Mouse (Mus musculus): ENCODE results near the gene Cenpv.

Cenpv gene

GRCm38 (mm10) chr11:62539089-62539890, at the start of gene Cenpv:
Cenpv (minus strand) TSS chr11:62539261.
- DNase-seq: peak; percentile 86

- DNase-seq: no peak
Measured at GRCm38 (mm10) chr11:62587034-62587433, 48.0 kb upstream of the Cenpv start.

GRCm38 (mm10) chr11:62584671-62585206, 45.7 kb upstream of the Cenpv start:
- no peak for DNase-seq

DNA sequence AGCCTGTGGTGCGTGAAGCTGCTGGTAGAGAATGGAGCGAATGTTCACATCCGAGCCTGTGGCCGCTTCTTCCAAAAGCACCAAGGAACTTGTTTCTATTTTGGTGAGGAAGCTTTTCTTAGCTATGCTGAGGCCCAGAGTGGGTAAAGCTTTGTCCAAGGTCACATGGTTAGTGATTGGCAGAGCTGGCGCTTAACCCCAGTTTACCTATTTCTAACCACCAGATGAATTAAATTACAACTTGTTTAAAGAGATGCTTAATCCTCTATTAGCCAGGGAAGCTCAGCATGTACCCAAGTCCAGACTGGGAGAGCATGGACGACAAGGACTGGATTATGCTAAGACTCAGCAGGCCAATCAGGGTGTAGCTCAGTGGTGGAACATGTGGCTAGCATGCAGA, 44.0 kb upstream of the Cenpv start:
- no peak for DNase-seq

- no peak for DNase-seq
Measured at GRCm38 (mm10) chr11:62576530-62577152, 37.6 kb upstream of the Cenpv start.

DNA sequence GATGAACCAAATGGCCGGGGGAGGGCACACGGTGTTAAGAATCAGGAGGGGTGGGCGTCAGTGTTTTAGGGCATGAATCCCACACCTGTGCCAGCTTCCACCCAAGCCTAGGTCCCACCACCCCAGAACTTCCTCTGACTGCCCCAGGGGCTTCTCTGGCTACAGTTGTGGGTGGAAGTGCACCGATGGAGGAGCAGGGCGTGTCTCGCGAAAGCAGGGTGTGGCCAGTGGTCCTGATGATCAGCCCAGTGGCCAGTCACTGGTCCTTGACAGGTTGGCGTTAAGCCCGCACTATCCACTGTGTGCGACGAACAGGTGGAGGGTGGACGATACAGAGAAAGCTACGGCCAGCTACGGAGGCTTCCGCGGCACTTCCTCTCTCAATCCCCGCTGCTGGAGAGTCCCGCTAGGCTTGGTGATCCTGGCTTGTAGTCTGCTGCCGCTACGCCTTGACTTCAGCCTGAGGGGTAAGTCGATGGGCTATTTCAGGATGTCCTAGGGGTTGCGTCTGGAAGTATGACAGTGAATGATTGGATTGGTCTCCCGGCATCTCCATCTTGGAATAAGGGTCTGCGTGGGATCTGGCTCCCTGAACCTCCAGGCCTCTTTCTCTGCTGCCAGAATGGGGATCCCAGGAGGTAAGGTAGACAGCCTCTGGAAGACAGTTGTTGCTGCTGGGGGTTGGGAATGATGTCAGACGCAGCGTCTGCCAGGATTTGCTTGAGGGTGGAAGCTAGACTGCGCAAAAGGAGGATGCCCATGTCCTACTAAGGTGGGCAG, 36.8 kb upstream of the Cenpv start:
- DNase-seq: peak; percentile 35

DNA sequence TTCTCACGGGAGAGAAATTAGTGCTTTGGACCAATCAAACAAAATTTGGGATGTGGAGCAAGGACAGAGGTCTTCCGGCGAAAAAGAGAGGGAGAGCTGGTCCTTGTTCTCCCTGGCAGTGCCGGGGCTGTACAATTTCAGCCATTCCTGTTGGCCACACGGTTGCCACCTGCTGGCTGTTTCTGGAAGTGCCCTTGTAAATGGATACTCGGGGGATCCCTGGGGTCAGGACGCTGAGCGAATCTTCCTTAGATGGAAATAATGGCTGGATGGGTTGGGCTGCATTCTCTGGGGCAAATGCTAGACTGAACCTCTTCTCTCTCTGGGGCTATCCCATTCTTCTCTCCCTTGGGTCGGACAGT, 36.2 kb upstream of the Cenpv start:
- peak; percentile 91 for DNase-seq

DNA sequence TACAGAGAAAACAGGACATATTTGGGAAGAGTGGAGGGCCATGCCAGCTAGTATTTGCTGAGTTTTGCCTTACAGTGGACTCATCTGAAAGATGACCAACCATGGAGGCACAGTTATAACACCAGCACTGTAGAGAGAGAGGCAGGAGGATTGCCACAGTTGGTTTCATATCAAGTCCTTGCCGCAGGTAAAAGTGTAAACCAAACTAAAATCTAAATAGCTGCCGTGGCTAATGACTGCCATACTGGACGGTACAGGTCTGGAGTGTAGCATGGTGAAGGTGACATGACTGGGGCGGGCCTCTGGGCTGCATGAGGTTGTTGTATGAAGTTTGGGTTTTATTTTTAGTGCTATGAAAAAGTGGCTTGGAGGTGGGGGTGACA, 35.6 kb upstream of the Cenpv start:
- DNase-seq: no peak

DNA sequence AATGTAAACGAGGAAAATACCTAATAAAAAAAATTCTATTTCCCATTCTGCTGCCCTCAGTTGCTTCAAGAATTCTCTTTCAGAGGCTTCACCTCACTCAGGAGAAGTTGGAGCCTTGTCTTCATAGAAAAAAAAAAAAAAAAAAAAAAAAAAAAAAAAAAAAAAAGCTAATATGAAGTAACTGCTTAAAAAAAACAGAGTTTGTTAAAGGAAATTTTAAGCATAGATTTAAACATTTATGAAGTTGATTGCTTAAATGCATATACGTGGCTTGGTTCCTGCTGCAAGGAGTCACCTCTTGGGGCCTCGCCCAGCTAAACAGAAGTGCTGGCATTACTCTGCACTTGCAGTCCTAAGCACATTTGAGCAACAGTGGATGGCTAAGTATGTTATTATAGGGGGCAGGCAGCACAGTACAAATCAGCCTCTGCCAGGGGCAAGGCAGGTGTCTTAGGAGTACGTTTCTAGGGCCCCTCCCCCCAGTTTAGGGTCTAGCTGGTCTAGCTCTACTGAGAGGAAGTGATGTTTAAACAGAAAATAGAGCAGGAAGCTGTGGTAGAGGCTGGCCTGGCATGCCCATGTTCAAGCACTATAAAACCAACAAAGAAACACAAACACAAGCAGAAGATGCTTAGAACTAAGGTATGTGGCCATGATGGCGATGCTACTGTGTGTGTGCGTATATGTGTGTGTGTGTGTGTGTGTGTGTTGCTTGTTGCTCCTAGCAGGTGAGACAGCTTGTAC, 35.1 kb upstream of the Cenpv start, which contains the start of gene Trpv2:
Trpv2 (plus strand) TSS at position 528 of the 744 bp plus-strand sequence.
- no peak for DNase-seq

- no peak for DNase-seq
Measured at GRCm38 (mm10) chr11:62568300-62568699, 29.2 kb upstream of the Cenpv start.

DNA sequence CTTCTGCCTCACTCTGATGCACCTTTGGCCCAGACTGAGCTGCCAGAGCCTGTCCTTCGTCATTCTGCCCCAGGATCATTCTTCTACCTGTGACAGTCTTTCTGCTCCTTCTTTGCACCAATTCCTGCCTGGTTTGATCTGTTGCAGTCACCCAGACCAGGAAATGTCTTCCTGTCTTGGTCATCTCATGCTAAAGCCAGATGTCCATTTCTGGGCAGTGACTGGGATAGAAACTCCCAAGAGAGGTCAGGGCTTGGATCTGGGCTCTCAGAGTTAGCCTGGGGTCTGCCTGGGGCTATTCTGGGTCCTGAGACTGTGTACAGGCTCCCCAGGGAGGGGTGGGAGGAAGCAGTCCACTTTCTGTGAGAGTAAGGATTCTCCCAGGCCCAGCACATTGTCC, 27.1 kb upstream of the Cenpv start:
- no peak for DNase-seq

- DNase-seq: no peak
Measured at GRCm38 (mm10) chr11:62565747-62566146, 26.7 kb upstream of the Cenpv start.

- no peak for DNase-seq
Measured at GRCm38 (mm10) chr11:62563590-62563989, 24.5 kb upstream of the Cenpv start.

DNA sequence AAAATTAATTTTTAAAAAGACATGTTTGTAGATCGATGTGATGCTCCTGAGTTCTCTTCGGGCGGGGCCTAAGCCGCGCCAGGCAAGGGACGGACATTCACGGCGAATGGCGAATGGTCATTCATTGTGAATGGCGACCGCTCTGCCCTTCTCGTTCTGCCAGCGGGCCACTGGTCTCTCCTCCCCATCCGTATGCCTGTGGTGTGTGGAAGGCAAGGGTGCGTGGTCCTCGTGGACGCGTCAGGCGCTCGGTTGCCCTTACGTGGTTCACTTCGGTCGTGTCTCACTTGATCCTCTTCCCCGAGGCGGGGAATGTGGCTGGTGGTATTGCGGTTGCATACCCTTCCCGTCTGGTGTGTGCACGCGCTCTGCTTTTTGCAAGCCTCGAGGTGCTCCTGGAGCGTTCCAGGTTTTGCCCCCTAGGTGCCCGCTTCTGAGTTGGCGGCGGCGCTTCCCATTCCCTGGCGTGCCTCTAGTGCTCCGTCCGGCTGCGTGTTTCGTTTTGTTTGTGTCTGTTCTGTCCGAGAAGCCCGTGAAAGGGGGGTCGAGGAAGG, 21.5 kb upstream of the Cenpv start:
- DNase-seq: no peak

- peak; percentile 90 for DNase-seq
Measured at GRCm38 (mm10) chr11:62558961-62559646, 20.0 kb upstream of the Cenpv start.

DNA sequence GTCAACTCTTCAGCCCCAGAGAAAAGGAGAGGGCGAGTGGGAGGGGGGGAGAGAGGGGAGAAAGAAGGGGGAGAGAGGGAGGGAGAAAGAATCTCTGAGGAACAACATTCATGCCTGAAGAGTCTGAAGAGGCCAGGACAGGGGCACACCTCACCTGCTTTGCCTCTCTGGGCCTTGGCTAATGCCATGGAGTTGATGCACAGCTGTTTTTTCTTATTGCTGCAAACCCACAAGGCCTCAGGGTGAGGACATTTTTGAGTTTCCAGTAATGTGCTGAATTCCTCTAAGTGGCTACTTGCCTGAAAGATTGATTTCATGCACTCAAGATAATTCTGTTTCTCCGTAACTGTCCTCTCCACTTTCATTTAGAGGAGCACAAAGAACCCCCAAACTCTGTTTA, 19.1 kb upstream of the Cenpv start:
- no peak for DNase-seq

- DNase-seq: peak; percentile 37
Measured at GRCm38 (mm10) chr11:62557205-62557604, 18.1 kb upstream of the Cenpv start.

GRCm38 (mm10) chr11:62555896-62556412, 16.9 kb upstream of the Cenpv start:
- no peak for DNase-seq

DNA sequence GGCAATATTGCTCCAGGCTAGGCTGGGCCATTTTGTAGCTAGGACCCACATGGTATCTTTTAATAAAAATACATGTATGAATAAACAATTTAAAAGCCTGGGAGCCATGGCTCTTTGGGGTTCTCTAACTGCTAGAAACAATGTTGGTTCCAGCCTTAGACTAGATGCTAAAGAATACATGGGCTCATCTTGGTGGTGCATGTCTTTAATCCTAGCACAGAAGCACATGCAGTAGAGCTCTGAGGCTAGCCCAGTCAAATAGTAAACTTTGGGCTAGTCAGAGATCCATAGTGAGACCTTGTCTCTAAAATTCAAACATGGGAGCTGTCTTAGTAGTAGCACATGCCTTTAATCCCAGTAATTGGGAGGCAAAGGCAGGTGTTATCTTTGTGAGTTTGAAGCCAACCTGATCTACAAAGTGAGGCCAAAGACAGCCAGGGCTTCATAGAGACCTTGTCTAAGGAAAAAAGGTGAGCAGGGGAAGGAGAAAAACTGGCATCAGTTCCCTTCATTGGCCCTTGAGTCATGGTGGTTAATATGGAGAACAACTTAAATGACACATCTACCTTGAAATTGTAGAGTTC, 16.0 kb upstream of the Cenpv start:
- DNase-seq: no peak

GRCm38 (mm10) chr11:62554163-62554855, 15.2 kb upstream of the Cenpv start:
- DNase-seq: no peak

GRCm38 (mm10) chr11:62553633-62554032, 14.6 kb upstream of the Cenpv start:
- no peak for DNase-seq

Measured in kidney, adult 18-20 months (tissue).